Mouse (Mus musculus) small intestine, adult 2 months (tissue): ENCODE data around the gene Rad51b.

Source experiments
- CTCF ChIP-seq: fragments of 200-500 bp; IDR thresholded peaks from 2 replicates; pipeline ENCODE4 v1.5.1; 2012; ENCODE audit warnings: low read depth, mild to moderate bottlenecking, control low read depth, inconsistent platforms, low read length, moderate library complexity, mixed read lengths; ENCODE audit not compliant: insufficient replicate concordance, insufficient read length; ENCODE audit errors: extremely low read depth
- POLR2A ChIP-seq: fragments of 200-500 bp; IDR thresholded peaks from 2 replicates; pipeline ENCODE4 v1.6.1; 2012; ENCODE audit warnings: low read depth, mild to moderate bottlenecking, control low read depth, inconsistent platforms, low read length, moderate library complexity

DNA sequence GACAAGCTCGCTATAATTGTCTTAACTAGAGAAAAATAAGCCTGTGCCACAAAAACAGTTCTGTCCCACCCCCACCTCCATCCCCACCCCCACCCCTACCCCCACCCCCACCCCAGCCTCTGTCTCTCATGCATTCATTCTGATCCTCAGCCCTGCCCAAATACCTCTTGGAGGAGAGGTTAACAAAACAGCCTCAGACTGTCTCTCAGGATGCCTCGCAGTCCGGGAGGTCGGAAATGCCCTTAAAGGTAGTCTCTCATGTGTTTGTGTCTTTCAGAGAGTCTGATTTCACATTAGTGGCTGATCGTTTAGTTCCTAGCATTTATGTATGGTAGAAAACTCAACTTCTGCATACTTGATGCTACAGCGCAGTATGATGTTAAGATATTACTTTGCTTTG, 384.5 kb downstream of the Rad51b start:
- TF ChIP-seq POLR2A: no peak
- no peak for TF ChIP-seq CTCF
